Comparison of ENCODE assay signal across 17 mouse cellular contexts in the genomic region with DNA sequence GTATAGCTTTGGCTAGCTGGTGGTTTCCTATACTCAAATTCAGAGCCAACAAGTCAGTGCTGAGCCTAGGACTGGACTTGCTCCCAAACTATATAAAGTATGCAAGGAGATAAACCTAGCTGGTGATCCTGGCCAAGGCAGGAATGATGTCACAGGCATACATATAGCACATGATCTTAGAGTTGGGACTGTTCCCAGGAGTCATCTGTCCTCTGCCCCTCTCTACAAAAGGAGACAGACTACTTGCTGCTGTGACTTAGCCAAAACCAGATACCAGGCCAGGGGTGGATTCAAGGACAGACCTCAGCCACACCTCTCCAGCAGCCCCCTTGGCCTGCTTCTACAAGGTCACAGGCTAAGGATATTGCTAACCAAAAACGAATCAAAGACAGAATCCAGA.
DNase-seq lines count a peak whose midpoint lies in the region; ATAC-seq lines count a peak whose summit lies in the region.
"Had no signal": no experiment of that assay in that cellular context is flagged by ENCODE, and none has a peak within 500 bp of the region (broad histone marks: within the 10 kb centered on the region; RNA-seq: fewer than 3 reads in every experiment).

No protein-coding gene starts in this region.

- no peaks in the 10 kb centered on the region for H3K4me1 ChIP-seq in forebrain, embryonic 16.5 days (replicated peaks; ENCODE audit: control insufficient read depth, insufficient read depth, low read length)
- no peaks in the 10 kb centered on the region for H3K4me1 ChIP-seq in kidney, embryonic 15.5 days
- H3K4me1 ChIP-seq: neural tube, embryonic 12.5 days had no signal

- intact Hi-C loops in heart, postnatal 10 days (cut with DNase I), result no loop called here

- H3K4me2 ChIP-seq in forebrain, embryonic 16.5 days (ENCODE audit: low read length), result no peak overlapping the region
- H3K4me2 ChIP-seq in kidney, embryonic 15.5 days, result no peak overlapping the region
- H3K4me2 ChIP-seq: neural tube, embryonic 12.5 days had no signal

- DNase-seq in gastrocnemius, adult 18-20 months (ENCODE audit: low spot score), result peak; percentile 90
- DNase-seq in gastrocnemius, postnatal 4 days (ENCODE audit: low spot score in 2 of 2), result no peak
- peak; percentile 64 for DNase-seq in NIH3T3 (ENCODE audit: low read depth)
- DNase-seq in heart, adult 9 months (ENCODE audit: low spot score in 2 of 2), result peak; percentile 78 to 82
- DNase-seq in heart, postnatal 10 days, result peak; percentile 85 to 91
- DNase-seq in cerebellum, adult 11-12 months, result no peak
- DNase-seq: adrenal gland, adult 8-10 months; B cell, adult 2 months; cerebellum, postnatal 14 days; thymus, adult 18-20 months had no signal

- ATAC-seq in forebrain, embryonic 16.5 days, result no peak
- ATAC-seq in kidney, embryonic 15.5 days (replicated peaks; ENCODE audit: low FRiP score), result no peak
- ATAC-seq: forebrain, embryonic 14.5 days; hindbrain, embryonic 16.5 days had no signal

- H3K27ac ChIP-seq in forebrain, embryonic 16.5 days (ENCODE audit: low read length), result no peak overlapping the region
- no peak overlapping the region for H3K27ac ChIP-seq in kidney, embryonic 15.5 days
- H3K27ac ChIP-seq: left cerebral cortex, adult 2 months; liver, embryonic 14.5 days; neural tube, embryonic 12.5 days had no signal

- WGBS in forebrain, embryonic 16.5 days, result 80% methylated on average over 1 of the region's 1 CpGs
- WGBS in kidney, embryonic 15.5 days, result 78% methylated on average over 1 of the region's 1 CpGs

- no peak overlapping the region for H3K4me3 ChIP-seq in forebrain, embryonic 16.5 days (replicated peaks; ENCODE audit: low read length)
- no peak overlapping the region for H3K4me3 ChIP-seq in kidney, embryonic 15.5 days (replicated peaks)
- H3K4me3 ChIP-seq: left cerebral cortex, adult 2 months; neural tube, embryonic 12.5 days had no signal

- no peak overlapping the region for H3K9ac ChIP-seq in forebrain, embryonic 16.5 days (replicated peaks; ENCODE audit: low read depth, low read length)
- H3K9ac ChIP-seq in kidney, embryonic 15.5 days, result no peak overlapping the region
- H3K9ac ChIP-seq: liver, embryonic 14.5 days; neural tube, embryonic 12.5 days had no signal

- H3K36me3 ChIP-seq in forebrain, embryonic 16.5 days (ENCODE audit: control insufficient read depth, insufficient read depth), result peaks cover 28% of the 10 kb centered on the region
- H3K36me3 ChIP-seq in kidney, embryonic 15.5 days, result peaks cover 91% of the 10 kb centered on the region

- no peaks in the 10 kb centered on the region for H3K9me3 ChIP-seq in forebrain, embryonic 16.5 days (ENCODE audit: control insufficient read depth, low read length)
- H3K9me3 ChIP-seq in kidney, embryonic 15.5 days (replicated peaks), result no peaks in the 10 kb centered on the region
- H3K9me3 ChIP-seq: neural tube, embryonic 12.5 days had no signal

- no peaks in the 10 kb centered on the region for H3K27me3 ChIP-seq in forebrain, embryonic 16.5 days (replicated peaks; ENCODE audit: control insufficient read depth, insufficient read depth, low read length)
- H3K27me3 ChIP-seq in kidney, embryonic 15.5 days, result no peaks in the 10 kb centered on the region
- H3K27me3 ChIP-seq: neural tube, embryonic 12.5 days had no signal

Comparison
In these comparisons a context has a peak if more than half of its experiments do, and no peak if none do; other contexts are left out.
1. DNase-seq: peak in gastrocnemius, adult 18-20 months (single experiment), NIH3T3 (single experiment), heart, adult 9 months (2 of 2) and heart, postnatal 10 days (2 of 2); none in gastrocnemius, postnatal 4 days (0 of 2) and cerebellum, adult 11-12 months (single experiment).